Mouse (Mus musculus) cerebellum, postnatal 10 days (tissue): ENCODE results near the gene Shisal1.

Source experiments
- DNase-seq, 2 experiments: peaks; one replicate each; pipeline ENCODE4 v3.0.0; 2021; ENCODE audit warnings: mixed read lengths in 2 of 2

The Shisal1 gene

DNA sequence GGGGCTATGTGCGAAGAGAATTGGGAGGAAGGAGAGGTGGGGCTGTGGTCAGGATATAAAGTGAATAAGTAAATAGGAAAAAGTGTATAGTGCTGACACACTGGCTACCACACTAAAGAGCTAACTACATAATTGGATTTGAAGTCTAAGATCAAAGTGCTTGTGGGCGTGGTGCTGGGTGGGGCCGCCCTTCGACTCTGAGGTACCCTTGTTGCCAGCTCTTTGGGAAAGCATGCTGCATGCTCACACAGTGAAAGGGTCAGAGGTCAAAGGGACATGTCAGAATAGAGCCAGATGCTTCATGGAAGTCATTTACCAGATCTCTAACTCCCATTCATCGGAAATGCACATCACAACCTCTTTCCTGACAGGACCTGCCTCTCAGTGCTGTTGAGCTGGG lies 74.1 kb downstream of the Shisal1 start:
- DNase-seq: no peak

GRCm38 (mm10) chr15:84367402-84367801 lies 79.5 kb downstream of the Shisal1 start:
- peak; percentile 52 to 69 for DNase-seq

DNA sequence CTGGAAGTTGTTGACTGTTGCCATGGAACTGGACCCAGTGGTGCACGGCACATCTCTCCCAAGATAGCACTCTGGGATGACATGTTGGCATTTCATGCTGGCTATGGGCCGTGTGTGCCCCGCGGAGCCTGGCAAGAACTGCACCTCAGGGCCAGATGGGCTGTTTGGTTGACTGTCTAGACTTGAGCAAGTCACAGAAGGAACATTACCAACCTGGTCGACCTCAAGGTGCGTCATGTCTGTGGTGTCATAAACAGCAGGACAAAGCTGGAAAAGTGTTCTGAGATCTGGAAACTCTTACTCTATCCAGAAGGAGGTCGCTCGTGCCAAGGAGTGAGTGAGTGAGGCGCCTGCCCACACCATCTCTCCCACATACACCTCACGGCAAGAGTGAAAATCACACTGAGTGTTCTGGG lies 80.3 kb downstream of the Shisal1 start:
- peak; percentile 92 to 94 for DNase-seq

- peak; percentile 39 for DNase-seq
Measured at GRCm38 (mm10) chr15:84365675-84366381, 81.1 kb downstream of the Shisal1 start.

DNA sequence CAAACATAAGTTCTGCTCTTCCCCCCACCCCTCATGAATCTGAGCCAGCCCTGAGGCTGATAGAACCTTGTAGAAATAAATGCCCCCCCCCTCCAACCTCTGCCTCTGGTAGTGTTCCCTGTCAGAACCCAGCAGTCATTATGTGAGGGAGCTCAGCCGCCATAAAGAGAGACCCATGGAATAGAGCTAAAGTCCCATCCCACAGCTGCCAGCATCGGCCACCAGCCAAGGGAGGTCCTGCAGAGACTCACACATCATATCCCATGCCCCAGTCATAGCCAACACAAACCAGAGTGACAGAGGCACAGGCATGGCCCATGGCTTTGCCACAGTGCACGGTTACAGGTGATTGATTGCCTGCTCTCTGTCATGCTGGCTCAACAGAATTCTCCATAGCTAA lies 82.2 kb downstream of the Shisal1 start:
- DNase-seq: peak in 1 of 2 experiments; percentile 64

DNA sequence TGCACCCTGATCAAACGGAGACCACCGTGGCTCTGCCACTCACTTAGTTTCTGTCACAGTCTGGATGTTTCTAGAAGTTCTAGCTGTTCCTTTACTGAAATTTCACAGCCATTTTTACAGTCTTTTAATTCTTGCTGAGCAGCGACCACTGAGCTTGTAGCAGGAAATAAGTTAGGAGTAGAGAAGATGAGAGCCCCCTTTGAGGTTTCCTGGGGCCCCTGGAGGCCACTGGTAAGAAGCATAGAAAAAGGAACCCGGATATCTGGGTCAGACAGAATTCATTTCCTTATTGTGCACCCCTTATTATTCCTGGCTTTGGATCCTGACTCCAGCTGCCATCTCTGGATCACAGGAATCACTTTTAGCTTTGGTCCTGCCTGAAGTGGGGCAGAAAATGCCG lies 91.8 kb downstream of the Shisal1 start:
- no peak for DNase-seq

GRCm38 (mm10) chr15:84351915-84352844 lies 94.7 kb downstream of the Shisal1 start:
- peak; percentile 93 to 94 for DNase-seq

- DNase-seq: no peak
Measured at GRCm38 (mm10) chr15:84351342-84351741, 95.6 kb downstream of the Shisal1 start.

DNA sequence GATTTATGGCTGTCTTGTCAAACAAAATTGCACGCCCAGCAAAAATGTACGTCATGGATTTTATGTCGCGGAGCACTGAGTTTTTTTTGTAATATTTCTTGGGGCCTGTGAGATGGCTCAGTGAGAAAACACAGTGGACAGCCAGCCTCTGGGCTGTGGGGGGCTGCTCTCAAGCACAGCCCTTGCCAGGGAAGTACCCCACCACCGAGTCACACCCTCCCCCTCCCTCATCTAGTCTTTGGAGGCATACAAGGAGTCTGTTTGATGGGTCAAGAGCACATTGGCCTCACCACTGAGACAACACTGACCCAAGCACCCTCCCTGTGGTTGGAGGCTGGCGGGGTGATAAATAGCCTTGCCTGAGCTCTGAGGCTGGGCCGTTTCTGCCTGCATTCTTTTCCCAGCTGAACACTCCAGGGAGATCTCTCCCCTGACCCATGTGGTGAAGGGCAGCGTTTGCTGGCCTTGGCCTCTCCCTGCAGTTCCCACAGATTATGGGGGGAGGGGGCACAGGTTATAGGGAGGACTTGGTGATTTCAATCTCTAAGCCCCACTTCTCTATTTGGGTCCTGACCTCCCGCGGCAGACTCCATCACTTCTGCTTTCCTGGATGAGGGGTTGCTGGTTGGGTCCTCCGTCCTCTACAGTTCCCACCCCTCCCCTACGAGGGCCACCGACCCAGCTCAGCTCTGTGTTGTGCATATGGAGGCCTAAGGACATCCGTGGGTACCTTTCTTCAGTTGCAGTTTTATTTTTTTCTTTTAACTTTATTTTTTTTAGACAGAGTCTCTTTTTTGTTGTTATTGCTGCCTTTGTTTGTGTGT lies 96.8 kb downstream of the Shisal1 start:
- DNase-seq: no peak

GRCm38 (mm10) chr15:84348769-84349168 lies 98.1 kb downstream of the Shisal1 start:
- no peak for DNase-seq

DNA sequence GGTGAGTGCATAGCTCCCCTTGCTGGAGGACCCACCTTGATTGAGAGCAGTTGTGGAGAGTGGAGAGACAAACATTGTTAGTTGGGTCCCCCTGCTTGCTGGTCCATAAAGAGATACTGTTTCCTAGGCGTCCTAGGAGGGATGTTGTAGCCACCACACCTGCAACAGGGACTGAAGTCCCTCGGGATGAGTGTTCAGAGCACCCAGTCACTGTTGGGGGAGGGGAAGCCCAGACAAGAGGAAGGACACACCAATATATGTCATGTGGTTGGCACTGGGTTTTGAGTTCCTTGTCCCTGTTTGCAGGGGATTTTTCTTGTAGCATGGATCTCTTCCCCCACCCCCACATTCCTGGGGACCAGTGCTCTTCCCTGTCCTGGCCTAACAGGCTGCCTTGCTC lies 106.0 kb downstream of the Shisal1 start:
- no peak for DNase-seq

DNA sequence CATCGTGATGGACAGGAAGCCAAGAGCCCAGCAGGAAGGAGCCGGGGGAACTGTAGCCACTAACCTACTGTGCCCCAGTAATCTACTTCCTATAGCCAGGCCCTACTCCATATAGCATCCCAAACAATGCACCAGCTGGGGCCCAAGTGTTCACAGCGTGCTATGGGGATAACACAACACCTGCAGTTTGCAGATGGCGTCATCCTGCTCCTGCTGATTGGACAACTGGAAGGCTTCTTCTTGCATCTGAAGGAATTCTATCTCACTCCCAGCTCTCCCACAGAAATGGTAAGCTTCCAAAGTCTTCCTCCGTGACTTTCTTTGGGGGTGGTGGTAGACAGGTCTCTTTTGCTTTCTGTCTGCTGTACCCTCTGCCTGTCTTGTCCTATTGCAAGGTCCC lies 109.3 kb downstream of the Shisal1 start:
- DNase-seq: no peak

GRCm38 (mm10) chr15:84336281-84336817 lies 110.5 kb downstream of the Shisal1 start:
- DNase-seq: no peak

DNA sequence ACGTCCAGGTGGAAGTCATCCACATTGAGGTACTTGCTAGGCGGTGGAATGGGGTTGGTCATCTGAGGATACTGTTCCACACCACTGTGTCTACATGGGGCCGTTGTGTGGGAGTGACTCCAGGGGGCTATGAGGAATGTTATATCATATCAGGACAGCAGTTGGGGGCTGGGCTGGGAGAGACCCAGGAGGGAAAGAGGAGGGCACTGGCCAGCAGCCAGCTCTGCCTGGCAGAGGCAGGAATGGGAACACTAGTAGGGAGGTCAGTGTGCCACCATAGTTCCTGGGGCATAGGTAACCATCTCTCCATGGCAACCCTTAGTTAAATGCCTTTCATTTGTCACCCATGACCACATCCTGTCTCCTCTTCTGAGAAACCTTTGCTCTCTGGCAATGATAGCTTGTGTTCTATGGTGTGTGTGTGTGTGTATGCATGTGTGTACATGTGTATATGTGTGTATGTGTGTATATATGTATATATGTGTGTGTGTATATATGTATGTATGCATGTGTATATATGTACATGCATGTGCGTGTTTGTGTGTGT lies 115.8 kb downstream of the Shisal1 start:
- peak in 1 of 2 experiments; percentile 48 for DNase-seq

- no peak for DNase-seq
Measured at GRCm38 (mm10) chr15:84329940-84330339, 117.0 kb downstream of the Shisal1 start.
